ENCODE assay signal across 8 mouse cellular contexts in genomic region chr11:84918425-84918824, GRCm38 (mm10). TPM values are rescaled to one million over a fixed set of nuclear protein-coding genes. Genes with fewer than 3 reads are reported as not detected.
A peak's percentile ranks its signal among the peaks of the same experiment; 100 is the strongest.
DNase-seq lines count a peak whose midpoint lies in the region; ATAC-seq lines count a peak whose summit lies in the region.

No protein-coding gene starts in this region.

- no peaks in the 10 kb centered on the region; the same call in 1 of the 2 replicates for H3K4me1 ChIP-seq in lung, embryonic 16.5 days (replicated peaks; ENCODE audit: control insufficient read depth, insufficient read depth, low read length)

- H3K27ac ChIP-seq in lung, embryonic 16.5 days (ENCODE audit: low read length): no peak overlapping the region

- DNase-seq in MEL-GATA-1-ER (ENCODE audit: extremely low read depth, low read depth): peak; percentile 78
- DNase-seq in cerebellum, adult 8-10 months: peak; percentile 95
- peak; percentile 82 for DNase-seq in forelimb bud, embryonic 11.5 days (ENCODE audit: low read depth, low spot score)
- peak; percentile 71 for DNase-seq in layer of hippocampus, adult 9-10 months (ENCODE audit: low spot score)
- peak; percentile 63 for DNase-seq in ovary, postnatal 10 days (ENCODE audit: low spot score)
- peak; percentile 58 to 86 for DNase-seq in thymus, postnatal 10 days (ENCODE audit: low spot score in 2 of 2)

- H3K9me3 ChIP-seq in lung, embryonic 16.5 days (ENCODE audit: control insufficient read depth, low read length): no peaks in the 10 kb centered on the region

- no peak overlapping the region for H3K4me3 ChIP-seq in lung, embryonic 16.5 days (ENCODE audit: low read length)

- WGBS in lung, embryonic 16.5 days: 4% methylated on average over 16 of the region's 16 CpGs

- H3K4me2 ChIP-seq in lung, embryonic 16.5 days (ENCODE audit: low read depth, low read length): peak overlapping the region; percentile 13; the same call in 1 of the 2 replicates

- peak; percentile 60 to 61; a peak in 2 of 4 replicates for ATAC-seq in hematopoietic stem cell, adult 5-6 weeks (replicated peaks in 1 of 2; ENCODE audit: insufficient read depth in 1 of 2, low FRiP score in 2 of 2, low TSS enrichment in 1 of 2, low read depth in 1 of 2, poor library complexity in 2 of 2, severe bottlenecking in 2 of 2)
- ATAC-seq in lung, embryonic 16.5 days (ENCODE audit: low read depth): peak; percentile 83

- H3K9ac ChIP-seq in lung, embryonic 16.5 days (ENCODE audit: low read length): no peak overlapping the region

- no peaks in the 10 kb centered on the region for H3K36me3 ChIP-seq in lung, embryonic 16.5 days (ENCODE audit: control insufficient read depth, insufficient read depth, low read length)

- no peaks in the 10 kb centered on the region for H3K27me3 ChIP-seq in lung, embryonic 16.5 days (ENCODE audit: control insufficient read depth, insufficient read depth, low read depth, low read length)

RNA-seq across cellular contexts. Expression of gene Znhit3, which starts 2.3 kb away (rescaled TPM):
- total RNA-seq in hematopoietic stem cell, adult 5-6 weeks (2017): 26.1 and 41.6 TPM in 2 replicates
- 53.3 and 55.6 TPM in 2 replicates for polyA plus RNA-seq in lung, embryonic 16.5 days (2015; fragmentation: Nextera tagmentation; extraction: Ambion mirVana)

RNA-seq across cellular contexts. Expression of gene Pigw, which starts 38.3 kb away (rescaled TPM):
- total RNA-seq in hematopoietic stem cell, adult 5-6 weeks (2017): 6.3 and 6.5 TPM in 2 replicates
- polyA plus RNA-seq in lung, embryonic 16.5 days (2015; fragmentation: Nextera tagmentation; extraction: Ambion mirVana): 2.3 and 2.8 TPM in 2 replicates

RNA-seq across cellular contexts. Expression of gene Myo19, which starts 38.5 kb away (rescaled TPM):
- 1.8 and 4.1 TPM in 2 replicates for total RNA-seq in hematopoietic stem cell, adult 5-6 weeks (2017)
- 7.4 and 8.4 TPM in 2 replicates for polyA plus RNA-seq in lung, embryonic 16.5 days (2015; fragmentation: Nextera tagmentation; extraction: Ambion mirVana)

RNA-seq across cellular contexts. Expression of gene Car4, which starts 39.2 kb away (rescaled TPM):
- total RNA-seq in hematopoietic stem cell, adult 5-6 weeks (2017): not detected in 2 replicates
- polyA plus RNA-seq in lung, embryonic 16.5 days (2015; fragmentation: Nextera tagmentation; extraction: Ambion mirVana): 0.70 and 0.98 TPM in 2 replicates

RNA-seq across cellular contexts. Expression of gene Ggnbp2, which starts 47.8 kb away (rescaled TPM):
- total RNA-seq in hematopoietic stem cell, adult 5-6 weeks (2017): 138 and 163 TPM in 2 replicates
- 55.3 and 60.6 TPM in 2 replicates for polyA plus RNA-seq in lung, embryonic 16.5 days (2015; fragmentation: Nextera tagmentation; extraction: Ambion mirVana)
